Mouse (Mus musculus): ENCODE measurements around the gene Paqr5.

Gene Paqr5

DNA sequence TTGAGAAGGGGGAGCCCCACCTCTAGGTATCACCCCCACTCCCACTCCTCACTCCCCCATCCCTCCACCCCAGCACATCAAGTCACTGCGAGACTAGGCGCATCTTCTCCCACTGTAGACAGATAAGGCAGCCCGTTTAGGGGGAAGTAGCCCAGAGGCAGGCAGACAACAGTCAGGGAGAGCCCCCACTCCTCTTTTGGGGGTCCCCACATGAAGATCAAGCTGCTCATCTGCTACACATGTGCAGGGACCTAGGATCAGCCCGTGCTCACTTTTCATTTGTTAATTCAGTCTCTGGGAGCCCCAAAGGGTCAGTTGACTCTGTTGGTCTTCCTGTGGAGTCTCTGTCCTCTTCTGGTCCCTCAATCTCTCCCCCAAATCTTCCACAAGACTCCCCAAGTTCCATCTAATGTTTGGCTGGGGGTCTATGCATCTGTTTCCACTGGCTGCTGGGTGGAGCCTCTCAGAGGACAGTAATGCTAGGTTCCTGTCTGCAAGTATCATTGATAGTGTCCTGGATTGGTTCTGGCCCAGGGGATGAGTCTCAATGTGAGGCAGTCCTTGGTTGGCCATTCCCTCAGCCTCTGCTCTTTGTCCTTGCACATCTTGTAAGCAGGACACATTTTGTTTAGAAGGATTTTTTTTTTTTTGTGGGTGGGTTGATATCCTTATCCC is 118.9 kb downstream of the Paqr5 start:
- H3K4me1 ChIP-seq (replicated peaks; ENCODE audit: low read depth, low read length): peaks cover 18% of the 10 kb centered on the region
- H3K4me3 ChIP-seq (replicated peaks; ENCODE audit: low read length): no peak overlapping the region
- no peaks in the 10 kb centered on the region for H3K27me3 ChIP-seq (ENCODE audit: insufficient read depth, low read length)
- no peaks in the 10 kb centered on the region for H3K9me3 ChIP-seq (ENCODE audit: low read length)
- no peak for TF ChIP-seq CTCF (conservative IDR thresholded peaks at IDR 0.05; ENCODE audit: low read length)
- peaks cover 20% of the 10 kb centered on the region for H3K36me3 ChIP-seq (ENCODE audit: insufficient read depth, low read length)

DNA sequence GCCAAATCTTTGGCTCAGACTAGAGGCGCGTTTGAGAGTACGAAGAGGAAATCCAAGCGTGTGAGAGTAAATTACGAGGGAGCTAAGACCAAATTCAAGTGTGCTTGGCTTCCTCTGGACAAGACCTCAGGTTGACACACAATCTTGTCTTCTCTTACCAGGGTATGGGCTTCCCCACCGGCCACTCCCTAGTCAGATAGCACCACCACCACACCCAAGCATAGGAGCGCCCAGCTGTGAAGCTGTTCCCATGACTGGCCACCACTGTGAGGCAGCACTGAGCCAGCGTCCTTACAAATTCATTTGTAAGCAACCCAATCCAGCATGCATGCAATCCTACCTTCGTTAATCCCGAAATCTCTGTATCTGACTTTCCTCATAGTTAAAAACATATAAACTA is 119.7 kb downstream of the Paqr5 start:
- Histone ChIP-seq H3K4me3 (replicated peaks; ENCODE audit: low read length) (no peak overlapping the region), H3K36me3 (ENCODE audit: insufficient read depth, low read length) (peaks cover 15% of the 10 kb centered on the region), H3K4me1 (replicated peaks; ENCODE audit: low read depth, low read length) (peaks cover 16% of the 10 kb centered on the region), H3K9me3 (ENCODE audit: low read length) (no peaks in the 10 kb centered on the region), H3K27me3 (ENCODE audit: insufficient read depth, low read length) (peaks cover 7% of the 10 kb centered on the region)
- TF ChIP-seq CTCF (conservative IDR thresholded peaks at IDR 0.05; ENCODE audit: low read length) (peak; percentile 69), POU5F1 (IDR thresholded peaks at IDR 0.05; ENCODE audit: borderline replicate concordance, low read length) (no peak)

DNA sequence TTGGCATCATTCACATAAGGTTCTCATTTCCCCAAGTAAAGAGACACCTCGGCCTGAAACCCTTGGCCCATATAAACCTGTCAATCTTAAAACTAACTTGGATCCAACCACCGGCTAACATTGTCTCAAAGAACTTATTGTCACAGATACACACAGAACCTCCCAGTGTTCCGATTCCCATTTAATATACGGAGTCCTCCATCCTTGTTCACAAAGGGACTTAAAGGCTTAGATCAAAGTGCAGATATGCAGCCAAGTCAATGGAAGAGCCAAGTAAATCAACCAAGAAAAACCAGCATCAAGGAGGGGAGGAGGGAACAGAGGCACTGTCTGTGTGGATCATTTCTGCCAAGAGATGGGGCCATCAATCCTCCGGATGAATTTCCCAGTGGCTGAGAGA is 121.1 kb downstream of the Paqr5 start:
- H3K4me1 ChIP-seq (replicated peaks; ENCODE audit: low read depth, low read length): peaks cover 19% of the 10 kb centered on the region
- no peak overlapping the region for H3K4me3 ChIP-seq (replicated peaks; ENCODE audit: low read length)
- TF ChIP-seq CTCF (conservative IDR thresholded peaks at IDR 0.05; ENCODE audit: low read length) (no peak), NANOG (IDR thresholded peaks at IDR 0.05; ENCODE audit: borderline replicate concordance, low read length) (no peak), POU5F1 (IDR thresholded peaks at IDR 0.05; ENCODE audit: borderline replicate concordance, low read length) (no peak)

DNA sequence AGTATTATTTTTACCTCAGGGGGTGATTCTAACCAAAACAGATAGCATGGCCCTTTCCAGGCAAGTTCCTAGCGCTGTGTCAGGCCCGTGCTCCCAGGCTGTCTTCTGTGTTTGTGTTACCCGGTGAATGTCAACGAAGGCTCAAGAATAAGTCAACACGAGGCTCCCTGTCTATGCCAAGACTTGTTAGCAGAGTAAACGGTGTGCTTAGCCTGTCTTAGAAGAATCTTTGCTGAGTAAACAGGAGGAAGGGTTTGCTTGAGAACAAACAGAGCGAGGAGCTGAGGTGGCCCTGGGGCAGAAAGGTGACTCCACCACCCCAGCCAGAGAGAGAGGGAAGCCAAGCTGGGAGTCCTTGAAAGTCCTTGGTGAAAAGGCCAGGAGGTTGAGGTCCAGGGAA is 122.5 kb downstream of the Paqr5 start:
- TF ChIP-seq POU5F1 (IDR thresholded peaks at IDR 0.05; ENCODE audit: borderline replicate concordance, low read length) (no peak), CTCF (conservative IDR thresholded peaks at IDR 0.05; ENCODE audit: low read length) (no peak), NANOG (IDR thresholded peaks at IDR 0.05; ENCODE audit: borderline replicate concordance, low read length) (no peak)
- no peak overlapping the region for H3K4me3 ChIP-seq (replicated peaks; ENCODE audit: low read length)

More for the DNA sequence above, 121.1 kb downstream of the Paqr5 start:
- Histone ChIP-seq H3K27me3 (ENCODE audit: insufficient read depth, low read length) (peaks cover 15% of the 10 kb centered on the region), H3K36me3 (ENCODE audit: insufficient read depth, low read length) (peaks cover 12% of the 10 kb centered on the region; the same call in 1 of the 2 replicates), H3K9me3 (ENCODE audit: low read length) (no peaks in the 10 kb centered on the region)

More for the DNA sequence above, 122.5 kb downstream of the Paqr5 start:
- Histone ChIP-seq H3K9me3 (ENCODE audit: low read length) (no peaks in the 10 kb centered on the region), H3K36me3 (ENCODE audit: insufficient read depth, low read length) (peaks cover 8% of the 10 kb centered on the region; the same call in 1 of the 2 replicates), H3K27me3 (ENCODE audit: insufficient read depth, low read length) (peaks cover 22% of the 10 kb centered on the region), H3K4me1 (replicated peaks; ENCODE audit: low read depth, low read length) (peaks cover 23% of the 10 kb centered on the region)
